In genomic region chr10:3695332-3695905, GRCm38 (mm10) we compare ENCODE assay signal across 14 mouse cellular contexts. TPM values are rescaled to one million over a fixed set of nuclear protein-coding genes. Genes with fewer than 3 reads are reported as not detected.
DNase-seq lines count a peak whose midpoint lies in the region; ATAC-seq and TF ChIP-seq lines count a peak whose summit lies in the region.
"Had no signal": no experiment of that assay in that cellular context is flagged by ENCODE, and none has a peak within 500 bp of the region (broad histone marks: within the 10 kb centered on the region; RNA-seq: fewer than 3 reads in every experiment).

No protein-coding gene starts in this region.

- no peak overlapping the region for H3K4me2 ChIP-seq in heart, embryonic 11.5 days
- H3K4me2 ChIP-seq in liver, postnatal 0 days (ENCODE audit: low read depth, low read length) = no peak overlapping the region
- H3K4me2 ChIP-seq: kidney, embryonic 15.5 days had no signal

- no peaks in the 10 kb centered on the region for H3K36me3 ChIP-seq in heart, embryonic 11.5 days (ENCODE audit: control insufficient read depth, insufficient read depth, low read length)
- H3K36me3 ChIP-seq in liver, adult 2 months (ENCODE audit: control insufficient read depth, insufficient read depth, low read length) = no peaks in the 10 kb centered on the region
- H3K36me3 ChIP-seq in liver, postnatal 0 days (replicated peaks; ENCODE audit: insufficient read depth, low read length) = no peaks in the 10 kb centered on the region
- H3K36me3 ChIP-seq: kidney, embryonic 15.5 days; limb, embryonic 13.5 days had no signal

- H3K9me3 ChIP-seq in heart, embryonic 11.5 days (replicated peaks; ENCODE audit: control insufficient read depth, low read length) = no peaks in the 10 kb centered on the region
- no peaks in the 10 kb centered on the region for H3K9me3 ChIP-seq in liver, postnatal 0 days (ENCODE audit: low read length)
- H3K9me3 ChIP-seq: kidney, embryonic 15.5 days; limb, embryonic 13.5 days had no signal

- no peaks in the 10 kb centered on the region for H3K27me3 ChIP-seq in heart, embryonic 11.5 days (ENCODE audit: control insufficient read depth, insufficient read depth, low read length)
- no peaks in the 10 kb centered on the region for H3K27me3 ChIP-seq in liver, adult 2 months (ENCODE audit: control insufficient read depth, insufficient read depth, low read length)
- H3K27me3 ChIP-seq in liver, postnatal 0 days (ENCODE audit: insufficient read depth, low read length) = no peaks in the 10 kb centered on the region
- H3K27me3 ChIP-seq: CH12.LX; kidney, embryonic 15.5 days; limb, embryonic 13.5 days had no signal

- H3K4me3 ChIP-seq in heart, embryonic 11.5 days (ENCODE audit: low read depth, low read length) = no peak overlapping the region
- no peak overlapping the region for H3K4me3 ChIP-seq in liver, adult 2 months (ENCODE audit: insufficient read depth, low read depth, low read length)
- no peak overlapping the region for H3K4me3 ChIP-seq in liver, postnatal 0 days (ENCODE audit: low read depth, low read length)
- no peak overlapping the region for H3K4me3 ChIP-seq in cortical plate, adult 2 months (ENCODE audit: insufficient read depth, low read length)
- H3K4me3 ChIP-seq: kidney, embryonic 15.5 days; limb, embryonic 13.5 days had no signal

- WGBS in heart, embryonic 11.5 days (ENCODE audit: insufficient replicate concordance) = 66% methylated on average over 5 of the region's 5 CpGs
- 45% methylated on average over 5 of the region's 5 CpGs for WGBS in liver, adult 2 months
- 59% methylated on average over 5 of the region's 5 CpGs for WGBS in liver, postnatal 0 days (ENCODE audit: insufficient replicate concordance)

- H3K9ac ChIP-seq in heart, embryonic 11.5 days (ENCODE audit: low read depth, low read length) = no peak overlapping the region
- no peak overlapping the region for H3K9ac ChIP-seq in liver, adult 2 months (ENCODE audit: low read depth, low read length)
- H3K9ac ChIP-seq in liver, postnatal 0 days (replicated peaks) = no peak overlapping the region
- H3K9ac ChIP-seq: kidney, embryonic 15.5 days; limb, embryonic 13.5 days had no signal

- peak; percentile 42 to 61 for DNase-seq in heart, adult 18-20 months
- peak; percentile 11 for DNase-seq in liver, adult 2 months (ENCODE audit: extremely low read depth, low read depth, low spot score)
- no peak for DNase-seq in liver, postnatal 0 days
- DNase-seq in brain, adult 2 months (ENCODE audit: low read depth, low spot score) = peak; percentile 63
- no peak for DNase-seq in natural killer cell, adult 2 months (ENCODE audit: low spot score in 2 of 2)
- DNase-seq: cerebellum, adult 11-12 months; lung, adult 2 months; thymus, postnatal 25 days had no signal

- TF ChIP-seq EP300 in liver, postnatal 0 days (IDR thresholded peaks at IDR 0.05; ENCODE audit: low read depth) = no peak

- no peak overlapping the region for H3K27ac ChIP-seq in heart, embryonic 11.5 days (ENCODE audit: low read depth, low read length)
- no peak overlapping the region; the same call in 1 of the 2 replicates for H3K27ac ChIP-seq in liver, adult 2 months (replicated peaks; ENCODE audit: insufficient read depth, low read depth, low read length)
- no peak overlapping the region for H3K27ac ChIP-seq in liver, postnatal 0 days (ENCODE audit: low read depth)
- H3K27ac ChIP-seq in cortical plate, adult 2 months (ENCODE audit: insufficient read depth, low read length) = peak overlapping the region; percentile 92; the same call in 1 of the 2 replicates
- H3K27ac ChIP-seq: kidney, embryonic 15.5 days had no signal

- ATAC-seq in heart, embryonic 11.5 days (replicated peaks; ENCODE audit: insufficient number of reproducible peaks, low FRiP score, low TSS enrichment) = no peak
- no peak for ATAC-seq in liver, postnatal 0 days
- ATAC-seq: inflammation-experienced regulatory T-cells, adult 6 months had no signal

- no peaks in the 10 kb centered on the region for H3K4me1 ChIP-seq in heart, embryonic 11.5 days (ENCODE audit: control insufficient read depth, insufficient read depth, low read length)
- H3K4me1 ChIP-seq in liver, adult 2 months (ENCODE audit: control insufficient read depth, insufficient read depth, low read length) = 0 out of 2 replicates have a peak, but pooled peaks cover under 1% of the 10 kb centered on the region
- H3K4me1 ChIP-seq in liver, postnatal 0 days (ENCODE audit: insufficient read depth) = no peaks in the 10 kb centered on the region
- H3K4me1 ChIP-seq in cortical plate, adult 2 months (ENCODE audit: control insufficient read depth, insufficient read depth, low read length) = peaks cover 2% of the 10 kb centered on the region; the same call in 1 of the 2 replicates

- TF ChIP-seq CTCF in liver, adult 2 months (IDR thresholded peaks at IDR 0.05; ENCODE audit: low read depth, low read length) = no peak
- TF ChIP-seq CTCF in liver, postnatal 0 days (IDR thresholded peaks at IDR 0.05; ENCODE audit: low read depth) = no peak
- no peak for TF ChIP-seq CTCF in cortical plate, adult 2 months (IDR thresholded peaks at IDR 0.05; ENCODE audit: extremely low read depth, insufficient read depth, low read length)

- H3K79me2 ChIP-seq in liver, adult 2 months (ENCODE audit: control insufficient read depth, insufficient read depth, low read length) = no peaks in the 10 kb centered on the region

- no peak for TF ChIP-seq POLR2A in liver, adult 2 months (IDR thresholded peaks at IDR 0.05; ENCODE audit: extremely low read depth, insufficient read depth, low read length)
- TF ChIP-seq POLR2A in cortical plate, adult 2 months (IDR thresholded peaks at IDR 0.05; ENCODE audit: extremely low read depth, insufficient read depth, low read length) = no peak

RNA-seq across cellular contexts. Expression of gene Plekhg1, which starts 44.7 kb away (rescaled TPM):
- 10 to 100 TPM in 1 of 2 experiments, 1 to 10 TPM in 1; 9.3 to 10.3 TPM for total RNA-seq in heart, adult 18-20 months (2021)
- 6.2 and 7.7 TPM in 2 replicates for polyA plus RNA-seq in heart, embryonic 11.5 days (2014; fragmentation: Nextera tagmentation; extraction: Ambion mirVana)
- 4.0 and 6.0 TPM in 2 replicates for total RNA-seq in liver, adult 2 months (2014; rRNA removed)
- 0.77 and 1.2 TPM in 2 replicates for polyA plus RNA-seq in liver, adult 2 months (2012; rRNA removed)
- 1.4 and 1.7 TPM in 2 replicates for polyA plus RNA-seq in liver, postnatal 0 days (2015; fragmentation: Nextera tagmentation; extraction: Ambion mirVana)
- polyA plus RNA-seq in cortical plate, adult 2 months (2012; rRNA removed) = 7.1 and 7.3 TPM in 2 replicates

Comparison
In these comparisons a context has a peak if more than half of its experiments do, and no peak if none do; other contexts are left out.
1. DNase-seq: peak in heart, adult 18-20 months (2 of 2), liver, adult 2 months (single experiment) and brain, adult 2 months (single experiment); none in liver, postnatal 0 days (single experiment) and natural killer cell, adult 2 months (0 of 2).